Mouse (Mus musculus) neural tube, embryonic 10.5 days (tissue): Measurements from ENCODE around the gene Fkbp15.

Source experiments
- DNase-seq: peaks from one replicate; pipeline ENCODE4 v3.0.0-alpha.2; 2017; ENCODE audit warnings: low spot score; ENCODE audit errors: extremely low spot score

Gene Fkbp15

DNA sequence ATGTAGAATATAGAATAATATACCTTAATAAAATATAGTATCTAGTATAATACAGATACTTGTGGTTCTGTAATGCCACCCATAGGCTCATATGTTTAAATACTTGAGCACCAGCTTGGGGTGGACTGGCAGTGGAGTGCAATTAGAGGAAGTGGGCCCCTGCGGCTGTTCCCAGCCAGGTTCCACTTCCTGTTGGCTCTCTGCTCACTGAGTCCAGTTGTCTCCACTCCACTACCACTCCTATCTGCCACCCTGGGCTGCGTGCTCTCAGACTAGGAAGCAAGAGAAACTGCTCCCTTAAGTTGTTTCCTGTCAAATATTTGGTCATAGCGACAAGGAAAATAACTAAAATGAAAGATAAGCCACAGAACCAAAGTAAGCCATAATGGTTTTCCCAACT lies 37.7 kb downstream of the Fkbp15 start:
- DNase-seq = no peak

DNA sequence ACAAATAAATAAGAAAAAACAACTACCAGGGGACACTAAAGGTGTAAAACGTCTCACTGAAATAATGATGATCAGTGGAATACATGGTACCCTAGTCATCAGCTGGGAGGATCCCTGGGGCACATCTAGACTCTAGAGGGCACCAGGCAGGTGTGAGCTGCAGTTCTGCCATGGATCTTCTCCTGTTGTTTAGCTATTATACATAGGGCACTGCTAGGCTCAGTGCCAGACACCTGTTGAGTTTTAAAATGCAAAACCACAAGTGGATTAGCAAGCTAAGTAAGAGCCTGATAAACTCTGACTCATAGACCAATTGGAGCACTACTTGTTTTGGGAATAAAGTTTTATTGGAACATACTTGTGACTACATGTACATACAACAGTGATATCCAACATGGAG lies 42.1 kb downstream of the Fkbp15 start:
- no peak for DNase-seq

DNA sequence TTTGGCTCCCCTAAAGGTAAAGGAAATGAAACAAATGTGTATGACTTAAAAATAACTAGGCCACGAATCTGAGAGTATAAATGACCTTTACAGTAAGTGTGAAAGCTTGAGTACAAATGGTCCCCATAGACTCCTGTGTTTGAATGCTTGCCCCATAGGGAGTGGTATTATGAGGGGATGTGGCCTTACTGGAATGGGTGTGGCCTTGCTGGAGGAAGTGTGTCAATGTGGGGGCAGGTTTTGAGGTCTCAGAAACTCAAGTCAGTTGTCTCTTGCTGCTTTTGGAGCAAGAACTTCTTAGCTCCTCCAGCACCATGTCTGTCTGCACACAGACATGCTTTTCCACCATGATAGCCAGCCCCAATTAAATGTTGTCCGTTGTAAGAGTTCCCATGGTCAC lies 43.9 kb downstream of the Fkbp15 start:
- DNase-seq = no peak

DNA sequence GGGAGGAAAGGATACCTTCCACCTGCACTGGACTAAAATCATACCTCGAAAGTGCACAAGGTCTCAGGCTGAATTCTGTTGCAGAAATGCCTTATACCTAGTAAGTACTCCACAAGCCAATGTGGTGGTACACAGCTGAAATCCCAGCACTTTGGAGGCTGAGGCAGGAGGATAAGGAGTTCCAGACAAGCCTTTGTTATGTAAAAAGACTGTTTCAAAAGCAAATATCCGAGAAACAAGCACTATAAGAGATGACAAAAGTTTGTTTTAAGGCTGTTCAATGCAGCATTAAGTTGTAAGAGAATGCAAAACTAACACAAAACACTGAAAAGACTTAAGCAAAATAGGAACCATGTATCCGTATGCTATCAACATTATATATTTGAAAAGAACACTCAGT lies 45.8 kb downstream of the Fkbp15 start:
- no peak for DNase-seq

DNA sequence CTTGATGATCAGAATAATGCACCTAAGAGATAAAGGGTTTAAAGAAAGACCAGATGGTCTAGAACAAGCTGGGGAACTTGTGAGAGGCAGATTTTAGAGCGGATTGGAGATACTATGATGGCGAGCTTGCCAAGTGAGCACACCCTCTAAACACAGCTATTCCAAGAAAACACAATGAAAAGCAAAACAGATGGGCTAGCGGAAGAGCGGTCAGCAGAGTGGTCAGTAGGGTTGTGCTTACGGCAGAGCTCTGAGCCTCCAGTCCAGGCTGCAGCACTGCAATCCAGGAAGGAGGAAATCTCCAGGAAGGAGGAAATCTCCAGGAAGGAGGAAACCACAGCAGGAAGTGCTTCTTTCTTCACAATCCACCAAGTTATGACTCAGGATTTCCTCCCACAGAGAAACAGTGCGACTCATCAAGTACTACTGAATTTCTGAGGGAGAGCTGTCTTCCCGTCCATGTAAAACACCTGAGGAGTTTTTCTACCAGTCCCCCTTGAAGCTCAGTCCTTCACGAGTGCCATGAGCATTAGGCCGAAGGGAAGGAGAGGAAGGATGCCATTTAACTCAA lies 46.6 kb downstream of the Fkbp15 start:
- DNase-seq = no peak

DNA sequence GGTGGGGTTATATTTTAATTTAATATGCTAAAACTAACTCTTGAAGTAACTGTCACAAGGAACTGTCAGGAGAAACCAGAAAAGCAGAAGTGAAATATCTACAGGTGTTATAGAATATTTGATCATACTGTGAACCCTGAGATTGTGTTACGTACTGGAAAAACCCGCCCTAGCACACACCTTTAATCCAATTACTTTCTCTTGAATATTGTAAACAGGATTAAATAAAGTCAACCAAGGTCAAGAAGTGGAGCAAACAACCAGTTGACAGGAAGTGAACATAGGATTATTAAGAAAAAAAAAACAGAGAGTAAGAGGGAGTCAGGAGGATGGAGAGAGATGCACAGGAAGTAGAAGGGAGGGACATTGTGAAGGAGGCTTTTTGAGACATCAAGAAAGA lies 47.5 kb downstream of the Fkbp15 start:
- DNase-seq = no peak

DNA sequence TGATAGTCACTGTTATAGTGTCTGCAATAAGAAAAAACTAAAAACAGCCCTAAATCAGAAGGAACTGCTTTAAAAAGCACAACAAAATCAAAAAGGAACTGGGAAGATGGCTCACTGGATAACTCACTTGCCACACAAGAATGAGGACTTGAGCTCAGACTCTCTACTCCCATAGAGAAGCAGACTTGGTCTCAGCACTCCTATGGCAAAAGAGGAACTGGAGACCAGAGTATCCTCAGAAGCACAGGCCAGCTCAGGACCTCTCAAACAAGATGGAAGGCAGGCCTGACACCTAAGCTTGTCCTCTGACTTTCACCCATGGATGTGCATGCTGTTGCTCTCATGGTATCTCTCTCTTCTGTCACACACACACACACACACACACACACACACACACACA lies 51.9 kb downstream of the Fkbp15 start:
- no peak for DNase-seq

DNA sequence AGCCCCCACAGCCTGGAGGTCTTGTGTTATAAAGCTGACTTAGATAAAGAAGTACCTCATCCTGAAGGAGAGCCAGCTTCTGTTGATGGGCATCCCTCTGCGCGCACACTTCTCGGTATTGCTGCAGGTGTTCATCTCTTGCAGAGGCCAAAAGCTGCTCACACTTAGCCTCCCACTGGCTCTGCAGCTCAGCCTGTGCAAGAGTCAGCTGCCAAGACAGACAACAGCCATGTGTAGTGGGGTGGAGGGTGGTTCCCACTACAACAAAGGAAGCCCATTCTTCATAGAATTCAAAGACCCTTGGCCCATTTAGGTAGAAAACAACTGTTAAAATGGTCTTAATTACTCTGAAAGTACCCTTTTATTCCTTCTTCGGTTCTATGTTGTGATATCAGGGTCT lies 53.5 kb downstream of the Fkbp15 start:
- DNase-seq = no peak

DNA sequence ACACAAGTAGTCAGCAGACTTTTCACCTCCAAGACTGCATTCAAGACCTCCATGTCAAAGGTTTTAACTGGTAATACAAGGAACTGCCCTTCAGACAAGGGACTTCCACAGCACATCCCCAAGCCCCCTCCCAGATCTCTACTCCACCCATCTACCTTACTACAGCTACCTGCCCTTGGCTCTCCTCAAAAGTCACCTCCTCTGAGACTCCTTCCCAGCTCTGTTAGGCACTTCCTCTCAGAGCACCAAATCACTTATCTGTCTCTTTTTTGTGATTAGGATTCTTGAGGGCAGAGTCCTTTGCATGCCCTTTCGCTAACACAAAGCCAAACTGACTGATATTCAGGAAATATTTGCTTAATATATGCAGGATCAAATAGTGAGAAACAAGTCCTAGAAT lies 54.0 kb downstream of the Fkbp15 start:
- no peak for DNase-seq

DNA sequence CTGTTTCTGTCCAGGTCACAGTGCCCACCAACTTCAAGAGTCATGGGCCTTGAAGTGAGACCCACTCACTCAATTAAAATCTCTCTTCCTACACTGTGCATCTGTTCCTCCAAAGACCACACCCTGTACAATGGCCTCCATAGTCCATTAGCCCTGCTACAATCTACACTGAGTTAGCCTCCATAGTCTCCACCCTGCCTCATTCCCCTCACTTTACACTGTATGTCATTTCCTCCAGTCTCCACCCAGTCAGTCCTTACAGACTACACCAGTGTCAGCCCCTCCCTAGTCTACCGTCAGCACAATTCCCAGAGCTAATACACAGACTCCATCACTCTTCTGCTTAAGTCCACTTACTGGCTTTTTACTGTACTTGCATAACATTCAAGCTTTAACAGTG lies 57.1 kb downstream of the Fkbp15 start:
- DNase-seq = no peak

DNA sequence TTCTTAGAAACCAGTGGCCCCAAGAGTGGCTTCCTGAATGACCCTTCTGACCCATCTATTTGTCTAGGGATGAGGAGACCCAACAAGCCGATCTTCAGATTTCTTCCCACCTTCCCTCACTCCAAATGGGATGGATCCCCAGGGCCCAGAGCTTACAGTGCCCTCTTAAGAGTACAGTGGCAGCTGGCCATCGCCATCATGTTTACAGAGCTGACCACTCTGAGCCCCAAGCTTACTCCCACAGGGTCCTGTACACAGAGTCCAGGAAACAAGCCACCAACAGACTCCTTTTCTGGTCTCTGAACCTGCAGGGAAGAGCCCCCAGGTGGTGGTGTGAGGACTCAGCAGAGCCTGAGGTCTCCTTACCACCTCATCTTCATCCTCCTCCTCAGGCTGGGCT lies 57.6 kb downstream of the Fkbp15 start:
- DNase-seq = no peak

DNA sequence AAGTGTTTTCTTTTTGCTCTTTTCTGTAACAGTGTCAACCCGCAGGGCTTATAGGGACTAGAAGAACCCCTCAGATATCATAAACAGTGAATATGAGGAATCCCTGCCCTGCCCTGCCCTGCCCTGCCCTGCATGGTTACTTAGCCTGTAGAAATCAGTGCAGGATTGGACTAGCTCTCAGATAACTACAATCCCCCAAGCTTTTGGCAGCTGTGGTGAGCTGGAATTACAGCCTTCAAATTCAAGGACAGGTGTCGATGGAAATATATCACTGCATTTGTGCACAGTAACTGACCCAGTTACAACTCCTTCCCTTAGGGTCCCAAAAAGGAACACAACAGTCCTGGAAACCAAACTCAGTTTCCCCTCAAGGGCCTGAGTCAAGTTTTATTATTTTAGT lies 60.3 kb downstream of the Fkbp15 start:
- DNase-seq = no peak

DNA sequence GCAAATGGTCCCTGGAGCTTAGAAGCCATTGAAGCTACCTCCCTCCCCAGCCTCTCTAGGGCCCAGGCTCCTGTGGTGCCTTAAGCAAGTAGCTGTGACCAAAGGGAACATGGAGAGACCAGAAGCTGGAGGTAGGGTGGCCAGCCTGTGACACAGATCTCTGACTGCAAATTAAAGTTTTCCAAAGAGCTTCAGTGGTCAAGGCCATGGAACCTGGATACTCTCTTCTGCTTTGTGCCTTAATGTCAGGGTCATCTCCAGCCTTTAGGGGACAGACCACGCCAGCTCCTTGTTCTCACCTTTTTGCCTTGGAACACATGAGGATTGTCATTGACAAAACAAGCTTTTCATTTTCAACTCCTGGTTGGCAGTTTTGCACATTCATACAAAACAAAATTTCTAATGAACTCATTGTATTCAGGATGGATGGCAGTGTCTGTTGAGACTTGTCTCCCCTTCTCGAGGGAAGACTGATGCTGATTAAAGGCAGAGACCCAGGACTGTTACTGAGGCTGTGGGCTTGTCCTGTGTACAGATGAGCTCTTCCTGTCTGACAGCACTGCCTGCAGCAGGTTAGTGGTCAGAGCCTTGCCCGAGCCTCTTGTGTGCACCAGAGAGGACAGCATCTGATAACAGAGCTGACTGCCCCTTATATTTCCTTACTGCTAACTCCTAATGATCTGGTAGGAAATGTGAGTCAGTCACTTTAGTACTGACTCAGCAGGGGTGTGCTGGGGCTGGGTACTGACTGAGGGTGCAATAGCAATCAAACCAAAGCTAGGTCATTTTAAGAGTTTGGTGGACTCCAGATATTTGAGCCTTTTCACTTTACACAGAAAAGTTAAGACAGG lies 62.8 kb downstream of the Fkbp15 start:
- no peak for DNase-seq

DNA sequence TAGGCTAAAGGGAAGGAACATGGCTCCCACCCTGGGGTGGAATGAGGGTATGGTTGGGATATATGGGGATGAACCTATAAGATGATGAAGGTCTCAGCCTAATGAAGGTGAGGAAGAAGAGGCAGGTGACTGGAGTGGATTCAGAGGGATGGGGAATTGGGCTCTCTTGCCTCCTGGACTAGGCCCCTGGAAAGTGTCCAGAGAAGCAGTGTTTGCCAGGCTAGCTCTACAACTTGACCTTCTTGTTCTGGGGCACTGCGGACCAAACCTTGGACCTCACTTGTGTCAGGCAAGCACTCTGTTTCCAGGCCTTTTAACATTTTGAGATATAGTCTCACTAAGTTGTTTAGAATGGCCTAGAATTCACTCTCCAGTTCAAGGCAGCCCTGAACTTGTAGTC lies 65.6 kb downstream of the Fkbp15 start:
- no peak for DNase-seq

DNA sequence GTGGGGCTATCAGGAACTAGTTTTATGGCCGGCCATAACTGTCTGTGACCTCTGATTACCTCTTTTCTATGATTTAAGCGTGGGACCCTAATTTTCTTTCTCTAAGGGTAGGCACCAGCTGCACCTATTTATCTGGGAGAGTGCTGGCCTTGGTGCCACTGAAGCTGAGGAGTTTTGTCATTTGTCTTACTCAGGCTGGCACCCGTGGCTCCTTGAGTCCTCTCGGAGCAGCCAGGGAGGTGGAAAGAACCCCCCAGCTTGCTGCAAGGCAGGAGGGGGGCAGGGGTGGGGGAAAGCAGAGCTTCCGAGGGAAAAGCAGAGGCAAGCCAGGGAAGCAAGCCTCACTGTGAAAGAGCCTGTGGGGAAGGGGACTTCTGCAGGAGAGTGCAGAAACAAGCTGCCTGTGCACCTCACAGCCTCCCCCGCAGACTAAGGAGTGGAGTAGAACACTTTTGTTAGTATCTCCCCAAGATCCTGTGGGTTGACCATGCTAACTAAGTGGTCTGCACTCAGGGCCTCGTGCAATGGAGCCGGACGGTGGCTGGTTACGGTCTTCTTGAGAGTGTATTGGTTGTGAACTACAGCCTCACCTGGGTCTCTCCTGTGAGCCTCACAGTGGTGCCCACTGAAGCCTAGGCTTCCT lies 67.0 kb downstream of the Fkbp15 start:
- peak; percentile 49 for DNase-seq

DNA sequence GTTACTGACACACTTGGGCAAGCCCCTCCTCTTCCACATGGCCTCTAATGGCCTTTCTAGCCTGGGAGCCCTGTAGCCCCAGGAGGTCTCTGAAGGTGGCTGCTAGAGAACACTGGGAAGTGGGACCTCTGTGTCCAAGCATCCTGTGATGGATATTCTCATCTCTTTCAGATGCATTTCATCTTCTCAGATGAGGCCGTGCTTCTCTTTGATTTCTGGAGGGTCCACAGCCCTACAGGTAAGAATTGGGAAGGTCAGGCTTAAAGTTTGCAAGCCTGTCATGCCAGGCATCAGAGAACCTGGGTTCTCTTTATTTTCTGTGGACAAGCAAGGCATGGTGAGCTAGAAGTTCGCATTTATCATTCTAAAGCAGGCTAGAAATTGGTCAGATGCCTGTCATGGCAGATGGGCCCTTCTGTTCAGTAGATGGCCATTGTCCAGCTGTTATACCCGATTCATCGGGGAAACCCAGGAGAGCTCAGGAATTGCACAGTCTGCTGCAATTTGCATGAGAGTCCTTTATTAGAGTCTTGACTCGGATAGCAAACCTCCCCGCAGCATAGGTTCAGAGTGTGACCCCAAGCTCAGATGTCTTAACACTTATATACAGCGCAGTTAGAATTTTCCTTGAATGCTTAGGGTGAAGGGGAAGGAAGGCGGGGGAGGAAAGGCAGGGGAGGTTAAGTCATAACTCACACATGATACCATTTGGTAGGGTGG lies 67.7 kb downstream of the Fkbp15 start:
- peak; percentile 40 for DNase-seq

DNA sequence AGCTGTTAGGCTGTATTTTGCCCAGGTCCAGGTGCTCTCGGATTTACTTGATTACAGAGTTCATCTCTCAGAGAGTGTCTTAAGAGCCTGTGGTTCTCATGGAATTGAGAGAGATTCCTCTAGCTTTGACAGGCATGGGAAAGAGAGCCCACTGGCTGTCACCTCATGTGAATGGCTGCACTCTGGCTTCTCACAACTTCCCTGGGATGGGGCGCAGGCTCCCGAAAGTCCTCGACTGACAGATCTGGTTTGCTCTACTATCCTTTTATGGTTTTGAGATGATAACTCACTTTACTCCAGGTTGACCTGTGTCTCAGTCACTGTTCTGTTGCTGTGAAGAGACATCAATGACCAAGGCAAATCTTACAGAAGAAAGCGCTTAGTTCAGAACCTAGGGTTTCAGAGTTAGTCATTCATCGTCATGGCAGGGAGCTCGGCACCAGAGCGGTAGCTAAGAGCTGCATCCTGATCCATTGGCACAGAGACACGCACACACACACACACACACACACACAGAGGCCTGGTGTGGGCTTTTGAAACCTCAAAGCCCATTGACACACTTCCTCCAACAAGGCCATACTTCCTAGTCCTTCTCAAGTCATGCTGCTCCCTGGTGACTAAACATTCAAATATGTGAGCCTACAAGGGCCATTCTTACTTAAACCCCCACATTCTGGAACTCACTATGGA lies 69.4 kb downstream of the Fkbp15 start:
- no peak for DNase-seq

DNA sequence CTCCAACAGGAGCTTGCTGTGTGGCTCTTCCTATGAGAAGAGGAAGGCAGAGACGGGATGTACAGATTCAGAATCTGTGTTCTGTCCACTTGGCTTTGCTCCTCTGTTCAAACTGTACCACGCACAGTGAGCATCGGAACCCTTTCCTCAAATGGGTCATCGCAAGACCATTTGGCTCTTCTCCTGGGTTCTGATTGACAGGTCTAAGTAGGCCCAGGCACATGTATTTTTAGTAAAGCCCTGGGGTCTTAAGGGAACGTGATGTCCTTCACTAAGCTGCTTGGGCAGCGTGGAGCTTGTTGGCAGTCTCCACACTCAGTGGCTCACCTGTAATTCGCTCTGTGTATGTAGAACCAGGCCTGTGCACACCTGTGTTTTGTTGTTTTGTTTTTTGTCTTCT lies 71.1 kb downstream of the Fkbp15 start:
- no peak for DNase-seq

DNA sequence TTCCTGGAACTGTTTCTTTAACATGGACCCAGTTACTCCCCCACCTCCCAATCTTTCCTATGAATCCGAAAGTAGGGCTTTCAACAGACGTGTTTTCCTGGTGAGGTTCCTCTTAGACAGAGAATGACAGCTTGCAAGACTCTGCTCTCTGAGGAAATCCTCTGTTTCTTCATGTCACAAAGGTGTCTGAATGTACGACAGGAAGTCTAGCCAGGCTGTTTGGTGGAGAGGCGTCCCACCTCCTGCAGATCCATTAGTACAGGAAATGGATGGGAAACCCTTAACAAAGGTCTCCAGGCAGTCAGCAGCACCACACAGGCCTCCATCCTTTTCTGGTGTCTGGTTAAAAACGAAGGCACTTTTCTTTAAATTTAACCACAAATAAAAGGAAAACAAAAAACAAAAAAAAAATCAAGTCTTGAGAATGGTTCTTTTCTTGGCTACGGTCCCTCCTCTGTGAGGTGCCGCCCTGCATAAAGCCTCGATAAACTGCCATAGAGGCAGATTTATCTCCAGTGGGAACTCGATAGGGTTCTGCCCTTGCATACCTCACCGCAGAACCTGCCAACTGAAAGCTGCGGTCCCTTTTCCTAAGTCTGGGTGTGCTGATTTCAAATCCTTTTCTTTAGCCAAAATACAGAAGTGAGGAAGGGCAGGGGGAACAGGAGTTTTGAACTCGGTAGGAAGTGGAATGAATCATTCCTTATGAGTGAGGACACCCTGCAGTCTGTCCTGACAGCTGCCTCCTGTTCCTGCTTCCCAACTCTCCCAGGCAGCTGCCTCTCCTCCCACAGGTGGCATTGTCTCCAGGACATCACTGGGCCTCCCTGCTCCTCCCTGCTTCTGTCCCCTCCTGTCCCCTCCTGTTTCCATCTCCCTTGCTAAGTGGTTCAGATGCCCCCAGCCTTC lies 73.1 kb downstream of the Fkbp15 start:
- peak; percentile 27 for DNase-seq

DNA sequence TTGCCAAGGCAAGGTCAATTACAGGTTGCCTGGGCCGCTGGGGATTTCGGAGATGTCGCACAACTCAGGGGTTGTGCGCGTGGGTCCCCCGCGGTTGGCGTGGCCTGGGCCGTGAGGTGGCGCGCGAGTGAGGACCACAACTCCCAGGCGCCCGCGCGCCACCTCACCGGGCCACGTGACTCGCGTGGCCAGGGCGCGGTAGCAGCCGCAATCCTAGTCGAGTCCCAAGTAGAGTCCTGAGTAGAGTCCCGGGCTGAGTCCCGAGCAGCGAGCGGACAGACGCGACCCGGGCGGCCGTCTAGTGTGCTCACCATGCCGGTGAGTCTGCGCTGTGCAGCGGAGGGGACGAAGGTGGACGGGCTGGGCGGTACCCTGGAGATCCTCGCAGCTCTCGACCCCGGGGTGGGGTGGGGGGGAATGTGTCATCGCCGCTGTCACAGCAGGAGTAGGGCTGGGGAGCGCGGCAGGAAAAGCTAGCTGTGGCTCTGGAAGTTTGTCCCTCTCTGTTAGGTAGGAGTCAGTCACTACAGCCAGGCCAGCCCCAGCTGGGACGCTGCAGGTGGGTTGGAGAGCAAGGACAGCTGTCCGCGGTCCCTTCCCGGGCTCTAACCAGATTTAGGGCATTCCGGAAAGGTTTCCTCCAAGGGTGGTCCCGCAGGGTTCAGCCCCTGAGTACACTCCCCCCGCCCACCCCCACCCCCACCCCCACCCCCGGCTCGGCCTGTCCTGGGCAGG lies 73.9 kb downstream of the Fkbp15 start:
- DNase-seq = peak; percentile 82
